Mouse (Mus musculus) heart, embryonic 13.5 days (tissue): ENCODE measurements at regions not wholly inside any gene's neighbourhood (a gene's known extent, or its start where the extent isn't known, plus 50 kb on each side); places are given as distances from the start of the nearest gene placed in this dataset.

Experiments used
- ATAC-seq: fragments of 200-750 bp; cut with Nextera tagmentation; 2 replicates; pipeline ENCODE4 v1.8.0; 2017; ENCODE audit warnings: moderate TSS enrichment; ENCODE audit not compliant: insufficient number of reproducible peaks, low FRiP score, low TSS enrichment; ENCODE audit errors: extremely low read depth
- H3K27ac ChIP-seq: fragments of 300-500 bp; sonication (generic); replicated peaks from 2 replicates; pipeline ENCODE4 v1.5.1; 2015; ENCODE audit warnings: moderate library complexity, mild to moderate bottlenecking, inconsistent platforms
- H3K27me3 ChIP-seq: fragments of 300-500 bp; sonication (generic); replicated peaks from 2 replicates; pipeline ENCODE4 v1.6.1; 2015; ENCODE audit warnings: mild to moderate bottlenecking, inconsistent platforms
- H3K36me3 ChIP-seq: fragments of 300-500 bp; sonication (generic); 2 replicates; pipeline ENCODE4 v1.6.1; 2015; ENCODE audit warnings: mild to moderate bottlenecking, inconsistent platforms
- H3K4me1 ChIP-seq: fragments of 300-500 bp; sonication (generic); 2 replicates; pipeline ENCODE4 v1.6.1; 2015; ENCODE audit warnings: inconsistent platforms
- H3K4me2 ChIP-seq: fragments of 300-500 bp; sonication (generic); 2 replicates; pipeline ENCODE4 v1.6.1; 2015; ENCODE audit warnings: inconsistent platforms, mild to moderate bottlenecking, moderate library complexity
- H3K4me3 ChIP-seq: fragments of 300-500 bp; sonication (generic); 2 replicates; pipeline ENCODE4 v1.5.1; 2015; ENCODE audit warnings: moderate library complexity, mild to moderate bottlenecking, inconsistent platforms
- H3K9ac ChIP-seq: fragments of 300-500 bp; sonication (generic); 2 replicates; pipeline ENCODE4 v1.6.1; 2015; ENCODE audit warnings: inconsistent platforms, mild to moderate bottlenecking, moderate library complexity
- H3K9me3 ChIP-seq: fragments of 300-500 bp; sonication (generic); 2 replicates; pipeline ENCODE4 v1.6.1; 2016; ENCODE audit warnings: inconsistent platforms
- WGBS: fragments of 180-500 bp; shearing (Covaris S2); methylation state at CpG from one replicate; pipeline ENCODE4 v1.1.7; 2015; ENCODE audit warnings: mixed read lengths; 5-methylcytosine and 5-hydroxymethylcytosine counted together

- Histone ChIP-seq H3K4me2 (no peak overlapping the region), H3K4me1 (no peaks in the 10 kb centered on the region), H3K36me3 (no peaks in the 10 kb centered on the region), H3K27me3 (no peaks in the 10 kb centered on the region), H3K27ac (no peak overlapping the region), H3K9me3 (no peaks in the 10 kb centered on the region), H3K9ac (no peak overlapping the region), H3K4me3 (no peak overlapping the region)
- ATAC-seq = no peak
- WGBS = 10% methylated on average over 1 of the region's 1 CpGs
Measured at GRCm38 (mm10) chr12:65325347-65325746, 100.0 kb downstream of the Wdr20rt start.

- Histone ChIP-seq H3K4me2 (no peak overlapping the region), H3K27me3 (no peaks in the 10 kb centered on the region), H3K36me3 (no peaks in the 10 kb centered on the region), H3K9ac (no peak overlapping the region), H3K4me1 (no peaks in the 10 kb centered on the region), H3K9me3 (no peaks in the 10 kb centered on the region), H3K4me3 (no peak overlapping the region), H3K27ac (no peak overlapping the region)
- WGBS = 75% methylated on average over 5 of the region's 5 CpGs
- ATAC-seq = no peak
Measured at GRCm38 (mm10) chr12:65328532-65328931, 103.2 kb downstream of the Wdr20rt start.

GRCm38 (mm10) chr12:65329678-65330077 lies 104.4 kb downstream of the Wdr20rt start:
- no peak overlapping the region for H3K27ac ChIP-seq
- no peaks in the 10 kb centered on the region for H3K36me3 ChIP-seq
- ATAC-seq = no peak
- no peak overlapping the region for H3K4me2 ChIP-seq
- no peaks in the 10 kb centered on the region for H3K4me1 ChIP-seq
- no peak overlapping the region for H3K9ac ChIP-seq
- H3K4me3 ChIP-seq = no peak overlapping the region
- H3K27me3 ChIP-seq = no peaks in the 10 kb centered on the region
- H3K9me3 ChIP-seq = no peaks in the 10 kb centered on the region

- no peak overlapping the region for H3K4me2 ChIP-seq
- no peak overlapping the region for H3K4me3 ChIP-seq
- WGBS = 26% methylated on average over 2 of the region's 2 CpGs
- no peak for ATAC-seq
- H3K27ac ChIP-seq = no peak overlapping the region
- no peaks in the 10 kb centered on the region for H3K4me1 ChIP-seq
- no peaks in the 10 kb centered on the region for H3K9me3 ChIP-seq
- H3K27me3 ChIP-seq = no peaks in the 10 kb centered on the region
- H3K36me3 ChIP-seq = no peaks in the 10 kb centered on the region
- H3K9ac ChIP-seq = no peak overlapping the region
Measured at GRCm38 (mm10) chr12:65340009-65340408, 114.7 kb downstream of the Wdr20rt start.

DNA sequence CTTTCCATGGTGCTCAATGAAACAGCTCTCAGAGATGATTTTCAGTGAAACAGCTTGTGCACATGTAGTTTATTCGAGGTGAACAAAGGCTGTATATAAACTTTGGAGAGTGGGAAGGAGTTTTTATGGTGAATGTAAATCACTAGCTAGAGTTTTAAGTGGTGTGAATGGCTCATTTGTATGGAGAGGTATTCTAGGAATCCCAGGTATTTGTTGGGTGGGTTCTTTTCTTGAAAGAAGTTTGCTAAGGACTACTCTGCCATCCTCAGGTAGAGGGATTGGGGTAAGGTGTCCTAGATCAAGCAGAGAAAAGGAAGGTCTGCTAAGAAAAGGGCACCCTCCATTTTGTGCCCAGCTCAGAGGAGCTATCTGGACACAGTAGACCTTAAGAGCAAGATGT lies 121.9 kb downstream of the Wdr20rt start:
- H3K9me3 ChIP-seq = no peaks in the 10 kb centered on the region
- no peak overlapping the region for H3K9ac ChIP-seq
- no peaks in the 10 kb centered on the region for H3K36me3 ChIP-seq
- H3K27ac ChIP-seq = no peak overlapping the region
- no peak for ATAC-seq
- H3K4me1 ChIP-seq = no peaks in the 10 kb centered on the region
- 62% methylated on average over 1 of the region's 1 CpGs for WGBS
- H3K27me3 ChIP-seq = no peaks in the 10 kb centered on the region
- H3K4me2 ChIP-seq = no peak overlapping the region
- H3K4me3 ChIP-seq = no peak overlapping the region

DNA sequence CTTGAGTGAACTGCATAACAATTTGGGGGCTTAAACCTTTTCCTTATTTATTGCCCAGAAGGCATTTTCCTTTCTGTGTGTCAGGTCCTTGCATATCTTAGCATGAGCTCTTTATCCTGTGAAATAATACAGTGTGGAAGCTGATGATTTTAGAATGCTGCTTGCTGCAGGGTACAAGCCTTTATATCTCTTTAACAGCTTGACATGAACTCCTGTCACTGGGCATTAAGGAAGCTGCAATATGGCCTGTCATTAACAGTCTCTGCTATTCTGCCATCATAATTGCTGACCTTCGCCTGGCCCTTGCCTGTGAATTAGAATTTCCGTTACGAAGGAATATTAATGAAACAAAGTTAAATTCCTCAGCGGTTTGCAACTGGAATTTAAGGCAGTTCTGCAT lies 124.2 kb downstream of the Wdr20rt start:
- H3K36me3 ChIP-seq = no peaks in the 10 kb centered on the region
- H3K4me2 ChIP-seq = no peak overlapping the region
- 78% methylated on average over 4 of the region's 4 CpGs for WGBS
- no peak overlapping the region for H3K27ac ChIP-seq
- ATAC-seq = no peak
- no peaks in the 10 kb centered on the region for H3K9me3 ChIP-seq
- H3K4me1 ChIP-seq = no peaks in the 10 kb centered on the region
- H3K4me3 ChIP-seq = no peak overlapping the region
- no peak overlapping the region for H3K9ac ChIP-seq
- H3K27me3 ChIP-seq = no peaks in the 10 kb centered on the region

DNA sequence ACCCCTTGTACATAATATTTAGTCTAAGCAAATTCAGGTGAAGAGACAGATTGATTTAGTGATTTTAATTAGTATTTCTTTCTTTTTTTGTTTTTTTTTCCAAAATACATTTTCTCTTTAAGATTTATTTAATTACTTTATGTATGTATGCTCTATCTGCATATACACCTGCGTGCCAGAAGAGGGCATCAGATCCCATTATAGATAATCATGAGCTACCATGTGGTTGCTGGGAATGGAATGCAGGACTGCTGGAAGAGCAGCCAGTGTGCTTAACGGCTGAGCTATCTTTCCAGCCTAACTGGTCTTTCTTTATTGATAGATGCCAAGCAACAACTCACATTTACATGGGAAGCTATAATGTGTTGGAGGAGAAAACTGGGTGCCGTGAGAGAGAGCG lies 138.9 kb downstream of the Wdr20rt start:
- H3K36me3 ChIP-seq = no peaks in the 10 kb centered on the region
- H3K9ac ChIP-seq = no peak overlapping the region
- no peaks in the 10 kb centered on the region; the same call in 1 of the 2 replicates for H3K4me1 ChIP-seq
- no peaks in the 10 kb centered on the region for H3K9me3 ChIP-seq
- H3K4me2 ChIP-seq = no peak overlapping the region
- no peak overlapping the region for H3K27ac ChIP-seq
- no peak for ATAC-seq
- H3K4me3 ChIP-seq = no peak overlapping the region
- H3K27me3 ChIP-seq = no peaks in the 10 kb centered on the region
- WGBS = 55% methylated on average over 4 of the region's 4 CpGs

DNA sequence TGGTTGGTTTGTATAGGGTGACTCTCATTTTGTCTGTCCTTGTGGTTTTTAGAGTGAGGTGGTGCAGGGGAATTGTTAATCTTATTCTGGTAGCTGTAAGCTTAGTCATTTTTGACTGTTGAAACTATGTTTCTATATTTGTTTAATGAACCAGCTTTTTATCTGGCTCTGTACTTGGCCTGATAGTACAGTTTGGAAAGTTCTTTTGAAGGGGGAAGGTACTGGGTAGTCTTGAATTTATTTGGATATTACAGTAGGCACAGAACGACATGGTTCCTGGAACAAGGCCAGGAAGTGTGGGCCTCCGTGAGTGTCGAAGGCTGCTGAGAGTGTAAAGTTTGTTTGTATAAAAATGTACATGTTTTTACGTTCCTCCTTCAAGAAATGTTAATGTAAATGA lies 142.0 kb downstream of the Wdr20rt start:
- H3K36me3 ChIP-seq = no peaks in the 10 kb centered on the region
- no peaks in the 10 kb centered on the region for H3K9me3 ChIP-seq
- no peak overlapping the region for H3K4me2 ChIP-seq
- 27% methylated on average over 4 of the region's 4 CpGs for WGBS
- H3K4me1 ChIP-seq = no peaks in the 10 kb centered on the region; the same call in 1 of the 2 replicates
- no peak overlapping the region for H3K4me3 ChIP-seq
- no peak overlapping the region for H3K27ac ChIP-seq
- H3K27me3 ChIP-seq = no peaks in the 10 kb centered on the region
- H3K9ac ChIP-seq = no peak overlapping the region
- ATAC-seq = no peak

- no peak overlapping the region for H3K27ac ChIP-seq
- no peaks in the 10 kb centered on the region for H3K27me3 ChIP-seq
- no peak for ATAC-seq
- H3K9ac ChIP-seq = no peak overlapping the region
- H3K9me3 ChIP-seq = no peaks in the 10 kb centered on the region
- no peaks in the 10 kb centered on the region; the same call in 1 of the 2 replicates for H3K4me1 ChIP-seq
- no peak overlapping the region for H3K4me2 ChIP-seq
- H3K4me3 ChIP-seq = no peak overlapping the region
- WGBS = 38% methylated on average over 1 of the region's 1 CpGs
- H3K36me3 ChIP-seq = no peaks in the 10 kb centered on the region
Measured at GRCm38 (mm10) chr12:65367866-65368419, 142.6 kb downstream of the Wdr20rt start.

DNA sequence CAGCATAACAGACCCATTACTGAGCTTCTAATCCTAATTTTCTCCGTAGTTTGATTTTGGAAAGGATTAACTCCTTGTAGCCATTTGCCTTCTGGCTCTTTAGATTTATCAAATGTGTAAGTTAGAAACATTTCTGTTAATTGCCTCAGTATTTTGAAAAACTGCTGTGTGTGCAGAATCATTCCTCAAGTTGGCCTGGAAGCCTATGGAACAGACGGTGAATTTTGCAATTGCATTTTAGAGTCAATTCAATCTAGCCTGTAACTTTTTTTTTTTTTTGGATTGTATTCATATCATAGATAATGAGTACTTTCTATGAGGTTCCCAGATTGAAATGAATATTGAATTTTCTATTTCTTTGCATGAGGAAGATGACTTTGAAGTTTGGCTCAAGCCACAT lies 146.3 kb downstream of the Wdr20rt start:
- Histone ChIP-seq H3K27ac (no peak overlapping the region), H3K4me1 (no peaks in the 10 kb centered on the region; the same call in 1 of the 2 replicates), H3K4me3 (no peak overlapping the region), H3K9me3 (no peaks in the 10 kb centered on the region), H3K9ac (no peak overlapping the region), H3K4me2 (no peak overlapping the region), H3K27me3 (no peaks in the 10 kb centered on the region), H3K36me3 (no peaks in the 10 kb centered on the region)
- 86% methylated on average over 2 of the region's 2 CpGs for WGBS
- ATAC-seq = no peak

DNA sequence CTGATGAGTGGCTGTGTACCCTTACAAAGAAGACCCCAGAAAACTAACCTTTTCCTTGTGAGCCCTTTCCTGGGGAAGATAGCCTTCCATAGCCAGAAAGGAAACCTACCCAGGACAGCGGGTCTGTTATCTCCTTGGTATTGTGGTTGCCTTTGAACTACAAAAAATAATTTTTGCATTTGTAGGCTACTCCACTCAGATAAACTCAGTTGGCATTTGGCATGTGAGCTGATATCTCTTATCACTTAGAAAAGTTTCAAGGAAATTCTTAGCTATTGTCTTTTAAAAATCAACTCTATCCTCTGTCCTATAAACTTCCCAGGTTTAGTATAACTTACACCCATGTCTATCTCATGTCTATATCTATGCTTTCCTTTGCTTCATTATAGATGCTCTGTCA lies 154.0 kb downstream of the Wdr20rt start:
- Histone ChIP-seq H3K27ac (no peak overlapping the region), H3K4me2 (no peak overlapping the region), H3K27me3 (no peaks in the 10 kb centered on the region), H3K9me3 (peaks cover 6% of the 10 kb centered on the region; the same call in 1 of the 2 replicates), H3K36me3 (no peaks in the 10 kb centered on the region), H3K9ac (no peak overlapping the region), H3K4me1 (no peaks in the 10 kb centered on the region), H3K4me3 (no peak overlapping the region)
- no peak for ATAC-seq
- 64% methylated on average over 1 of the region's 1 CpGs for WGBS

- Histone ChIP-seq H3K4me1 (peaks cover 7% of the 10 kb centered on the region), H3K4me2 (no peak overlapping the region), H3K4me3 (no peak overlapping the region), H3K9ac (no peak overlapping the region), H3K36me3 (no peaks in the 10 kb centered on the region), H3K27me3 (no peaks in the 10 kb centered on the region), H3K27ac (no peak overlapping the region), H3K9me3 (peaks cover 17% of the 10 kb centered on the region)
- WGBS = 44% methylated on average over 5 of the region's 5 CpGs
- no peak for ATAC-seq
Measured at GRCm38 (mm10) chr12:65382118-65382791, 156.9 kb downstream of the Wdr20rt start.
